Mouse (Mus musculus): Measurements from ENCODE around the gene Rarres1. TPM values are rescaled to one million over a fixed set of nuclear protein-coding genes. Genes with fewer than 3 reads are reported as not detected.
A peak's percentile ranks its signal among the peaks of the same experiment; 100 is the strongest.

Gene Rarres1
- polyA plus RNA-seq, 1 experiment from 2014 or later: 2.3 TPM

- H3K9me3 ChIP-seq (ENCODE audit: control insufficient read depth, low read length): no peaks in the 10 kb centered on the region
- no peak overlapping the region for H3K27ac ChIP-seq (replicated peaks; ENCODE audit: low read depth, low read length)
- no peak overlapping the region for H3K4me3 ChIP-seq (replicated peaks; ENCODE audit: low read depth, low read length)
- DNase-seq (no peak), ATAC-seq (ENCODE audit: low FRiP score, low TSS enrichment) (no peak)
- H3K36me3 ChIP-seq (ENCODE audit: control insufficient read depth, insufficient read depth, low read length): peaks cover 18% of the 10 kb centered on the region
- H3K27me3 ChIP-seq (ENCODE audit: control insufficient read depth, insufficient read depth, low read length): no peaks in the 10 kb centered on the region
- no peaks in the 10 kb centered on the region for H3K4me1 ChIP-seq (ENCODE audit: control insufficient read depth, insufficient read depth, low read length)
- WGBS: 95% methylated on average over 11 of the region's 11 CpGs
- no peak overlapping the region for H3K4me2 ChIP-seq (ENCODE audit: low read length)
- H3K9ac ChIP-seq (replicated peaks; ENCODE audit: low read length): no peak overlapping the region
Observed at GRCm38 (mm10) chr3:67479806-67480205, 35.5 kb downstream of the Rarres1 start.

GRCm38 (mm10) chr3:67473438-67473837, 41.9 kb downstream of the Rarres1 start:
- Histone ChIP-seq H3K36me3 (ENCODE audit: control insufficient read depth, insufficient read depth, low read length) (peaks cover 41% of the 10 kb centered on the region), H3K9me3 (ENCODE audit: control insufficient read depth, low read length) (no peaks in the 10 kb centered on the region), H3K27me3 (ENCODE audit: control insufficient read depth, insufficient read depth, low read length) (no peaks in the 10 kb centered on the region), H3K4me3 (replicated peaks; ENCODE audit: low read depth, low read length) (no peak overlapping the region), H3K27ac (replicated peaks; ENCODE audit: low read depth, low read length) (no peak overlapping the region), H3K4me1 (ENCODE audit: control insufficient read depth, insufficient read depth, low read length) (no peaks in the 10 kb centered on the region), H3K4me2 (ENCODE audit: low read length) (no peak overlapping the region), H3K9ac (replicated peaks; ENCODE audit: low read length) (no peak overlapping the region)
- WGBS: 84% methylated on average over 6 of the region's 6 CpGs
- DNase-seq: no peak
- no peak for ATAC-seq (ENCODE audit: low FRiP score, low TSS enrichment)

GRCm38 (mm10) chr3:67471408-67472127, 43.8 kb downstream of the Rarres1 start:
- Histone ChIP-seq H3K9me3 (ENCODE audit: control insufficient read depth, low read length) (no peaks in the 10 kb centered on the region), H3K27me3 (ENCODE audit: control insufficient read depth, insufficient read depth, low read length) (no peaks in the 10 kb centered on the region), H3K4me1 (ENCODE audit: control insufficient read depth, insufficient read depth, low read length) (no peaks in the 10 kb centered on the region), H3K4me3 (replicated peaks; ENCODE audit: low read depth, low read length) (no peak overlapping the region), H3K4me2 (ENCODE audit: low read length) (no peak overlapping the region), H3K9ac (replicated peaks; ENCODE audit: low read length) (no peak overlapping the region), H3K36me3 (ENCODE audit: control insufficient read depth, insufficient read depth, low read length) (peaks cover 49% of the 10 kb centered on the region), H3K27ac (replicated peaks; ENCODE audit: low read depth, low read length) (no peak overlapping the region)
- DNase-seq: no peak
- WGBS: 94% methylated on average over 4 of the region's 4 CpGs
- ATAC-seq (ENCODE audit: low FRiP score, low TSS enrichment): no peak

GRCm38 (mm10) chr3:67467281-67467680, 48.0 kb downstream of the Rarres1 start:
- H3K9me3 ChIP-seq (ENCODE audit: control insufficient read depth, low read length): no peaks in the 10 kb centered on the region
- no peak overlapping the region for H3K4me2 ChIP-seq (ENCODE audit: low read length)
- peaks cover 24% of the 10 kb centered on the region for H3K36me3 ChIP-seq (ENCODE audit: control insufficient read depth, insufficient read depth, low read length)
- H3K27me3 ChIP-seq (ENCODE audit: control insufficient read depth, insufficient read depth, low read length): no peaks in the 10 kb centered on the region
- no peak for ATAC-seq (ENCODE audit: low FRiP score, low TSS enrichment)
- no peaks in the 10 kb centered on the region for H3K4me1 ChIP-seq (ENCODE audit: control insufficient read depth, insufficient read depth, low read length)
- no peak for DNase-seq
- WGBS: 96% methylated on average over 2 of the region's 2 CpGs
- no peak overlapping the region for H3K4me3 ChIP-seq (replicated peaks; ENCODE audit: low read depth, low read length)
- no peak overlapping the region for H3K9ac ChIP-seq (replicated peaks; ENCODE audit: low read length)
- no peak overlapping the region for H3K27ac ChIP-seq (replicated peaks; ENCODE audit: low read depth, low read length)

GRCm38 (mm10) chr3:67466576-67466975, 48.7 kb downstream of the Rarres1 start:
- H3K36me3 ChIP-seq (ENCODE audit: control insufficient read depth, insufficient read depth, low read length): peaks cover 24% of the 10 kb centered on the region
- 92% methylated on average over 5 of the region's 5 CpGs for WGBS
- H3K27me3 ChIP-seq (ENCODE audit: control insufficient read depth, insufficient read depth, low read length): no peaks in the 10 kb centered on the region
- H3K9me3 ChIP-seq (ENCODE audit: control insufficient read depth, low read length): no peaks in the 10 kb centered on the region
- no peak overlapping the region for H3K4me3 ChIP-seq (replicated peaks; ENCODE audit: low read depth, low read length)
- H3K9ac ChIP-seq (replicated peaks; ENCODE audit: low read length): no peak overlapping the region
- H3K4me1 ChIP-seq (ENCODE audit: control insufficient read depth, insufficient read depth, low read length): no peaks in the 10 kb centered on the region
- H3K27ac ChIP-seq (replicated peaks; ENCODE audit: low read depth, low read length): no peak overlapping the region
- no peak for DNase-seq
- no peak for ATAC-seq (ENCODE audit: low FRiP score, low TSS enrichment)
- H3K4me2 ChIP-seq (ENCODE audit: low read length): no peak overlapping the region

- ATAC-seq (ENCODE audit: low FRiP score, low TSS enrichment) (peak; percentile 78), DNase-seq (peak; percentile 75)
- Histone ChIP-seq H3K27ac (replicated peaks; ENCODE audit: low read depth, low read length) (peak within 1 kb of the TSS; percentile 75), H3K9ac (replicated peaks; ENCODE audit: low read length) (peak within 1 kb of the TSS; percentile 76), H3K4me1 (ENCODE audit: control insufficient read depth, insufficient read depth, low read length) (no peaks in the 10 kb centered on the region), H3K4me3 (replicated peaks; ENCODE audit: low read depth, low read length) (peak within 1 kb of the TSS; percentile 57), H3K4me2 (ENCODE audit: low read length) (peak within 1 kb of the TSS; percentile 89), H3K36me3 (ENCODE audit: control insufficient read depth, insufficient read depth, low read length) (peaks cover 32% of the 10 kb centered on the region), H3K27me3 (ENCODE audit: control insufficient read depth, insufficient read depth, low read length) (no peaks in the 10 kb centered on the region), H3K9me3 (ENCODE audit: control insufficient read depth, low read length) (no peaks in the 10 kb centered on the region)
- under 1% methylated on average over 43 of the region's 43 CpGs for WGBS
Observed at GRCm38 (mm10) chr3:67463450-67464372, 51.6 kb downstream of the Rarres1 start, which contains the start of gene Lxn. Lxn (minus strand) TSS chr3:67463926.

GRCm38 (mm10) chr3:67463001-67463400, 52.3 kb downstream of the Rarres1 start:
- Histone ChIP-seq H3K4me3 (replicated peaks; ENCODE audit: low read depth, low read length) (peak overlapping the region; percentile 57), H3K9me3 (ENCODE audit: control insufficient read depth, low read length) (no peaks in the 10 kb centered on the region), H3K9ac (replicated peaks; ENCODE audit: low read length) (peak overlapping the region; percentile 76), H3K4me2 (ENCODE audit: low read length) (peak overlapping the region; percentile 89), H3K27ac (replicated peaks; ENCODE audit: low read depth, low read length) (peak overlapping the region; percentile 75), H3K27me3 (ENCODE audit: control insufficient read depth, insufficient read depth, low read length) (no peaks in the 10 kb centered on the region), H3K4me1 (ENCODE audit: control insufficient read depth, insufficient read depth, low read length) (no peaks in the 10 kb centered on the region), H3K36me3 (ENCODE audit: control insufficient read depth, insufficient read depth, low read length) (peaks cover 30% of the 10 kb centered on the region)
- peak; percentile 47 for DNase-seq
- WGBS: 4% methylated on average over 12 of the region's 12 CpGs
- ATAC-seq (ENCODE audit: low FRiP score, low TSS enrichment): no peak

- peak; percentile 54 for DNase-seq
- Histone ChIP-seq H3K27me3 (ENCODE audit: control insufficient read depth, insufficient read depth, low read length) (no peaks in the 10 kb centered on the region), H3K4me2 (ENCODE audit: low read length) (peak overlapping the region; percentile 89), H3K27ac (replicated peaks; ENCODE audit: low read depth, low read length) (peak overlapping the region; percentile 39; the same call in 1 of the 2 replicates), H3K9me3 (ENCODE audit: control insufficient read depth, low read length) (no peaks in the 10 kb centered on the region), H3K36me3 (ENCODE audit: control insufficient read depth, insufficient read depth, low read length) (peaks cover 29% of the 10 kb centered on the region), H3K9ac (replicated peaks; ENCODE audit: low read length) (peak overlapping the region; percentile 76; the same call in 1 of the 2 replicates), H3K4me3 (replicated peaks; ENCODE audit: low read depth, low read length) (peak overlapping the region; percentile 57), H3K4me1 (ENCODE audit: control insufficient read depth, insufficient read depth, low read length) (no peaks in the 10 kb centered on the region)
- WGBS: 52% methylated on average over 10 of the region's 10 CpGs
- no peak for ATAC-seq (ENCODE audit: low FRiP score, low TSS enrichment)
Observed at GRCm38 (mm10) chr3:67462578-67462977, 52.7 kb downstream of the Rarres1 start.
